Mouse (Mus musculus): ENCODE data around the gene Krtap3-2. TPM values are rescaled to one million over a fixed set of nuclear protein-coding genes. Genes with fewer than 3 reads are reported as not detected.

The Krtap3-2 gene
- polyA plus RNA-seq, 3 experiments from 2014 or later = not detected

Other genes starting within 250 kb of the Krtap3-2 start
- gene Krt25, start 233.9 kb downstream of the Krtap3-2 start, polyA plus RNA-seq (2017; shearing (Covaris generic)) = not detected
- gene Krt26, start 218.9 kb downstream of the Krtap3-2 start, polyA plus RNA-seq (2017; shearing (Covaris generic)) = not detected
- gene Krt27, start 205.7 kb downstream of the Krtap3-2 start, polyA plus RNA-seq (2017; shearing (Covaris generic)) = not detected
- not detected for gene Krt28, start 181.9 kb downstream of the Krtap3-2 start, polyA plus RNA-seq (2017; shearing (Covaris generic))
- 10 to 100 TPM in 1 of 3 experiments, 1 to 10 TPM in 2; 4.5 to 13.5 (median 7.3) TPM for gene Krt10, start 167.5 kb downstream of the Krtap3-2 start, polyA plus RNA-seq (2017; shearing (Covaris generic))
- not detected for gene Krt12, start 134.6 kb downstream of the Krtap3-2 start, polyA plus RNA-seq (2017; shearing (Covaris generic))
- not detected for gene Krt20, start 118.7 kb downstream of the Krtap3-2 start, polyA plus RNA-seq (2017; shearing (Covaris generic))
- gene Krt23, start 63.7 kb downstream of the Krtap3-2 start, polyA plus RNA-seq (2017; shearing (Covaris generic)) = not detected
- not detected for gene Krt39, start 35.5 kb downstream of the Krtap3-2 start, polyA plus RNA-seq (2017; shearing (Covaris generic))
- gene Krt40, start 13.7 kb downstream of the Krtap3-2 start, polyA plus RNA-seq (2017; shearing (Covaris generic)) = not detected
- not detected for gene Krtap3-3, start 6.0 kb downstream of the Krtap3-2 start, polyA plus RNA-seq (2017; shearing (Covaris generic))
- gene Gm11939, start 2.6 kb upstream of the Krtap3-2 start, polyA plus RNA-seq (2017; shearing (Covaris generic)) = not detected
- gene Krtap3-1, start 9.8 kb upstream of the Krtap3-2 start, polyA plus RNA-seq (2017; shearing (Covaris generic)) = not detected
- not detected for gene Krtap1-5, start 24.2 kb upstream of the Krtap3-2 start, polyA plus RNA-seq (2017; shearing (Covaris generic))
- not detected for gene Krtap1-4, start 26.8 kb upstream of the Krtap3-2 start, polyA plus RNA-seq (2017; shearing (Covaris generic))
- not detected for gene Krtap1-3, start 34.5 kb upstream of the Krtap3-2 start, polyA plus RNA-seq (2017; shearing (Covaris generic))
- gene Krtap9-3, start 41.3 kb upstream of the Krtap3-2 start, polyA plus RNA-seq (2017; shearing (Covaris generic)) = not detected
- gene Gm11938, start 46.5 kb upstream of the Krtap3-2 start, polyA plus RNA-seq (2017; shearing (Covaris generic)) = not detected
- not detected for gene Gm11937, start 53.3 kb upstream of the Krtap3-2 start, polyA plus RNA-seq (2017; shearing (Covaris generic))
- gene Krtap2-4, start 58.0 kb upstream of the Krtap3-2 start, polyA plus RNA-seq (2017; shearing (Covaris generic)) = not detected
- gene Gm11562, start 63.6 kb upstream of the Krtap3-2 start, polyA plus RNA-seq (2017; shearing (Covaris generic)) = not detected
- not detected for gene Krtap4-1, start 71.4 kb upstream of the Krtap3-2 start, polyA plus RNA-seq (2017; shearing (Covaris generic))
- not detected for gene Krtap4-2, start 78.2 kb upstream of the Krtap3-2 start, polyA plus RNA-seq (2017; shearing (Covaris generic))
- gene Krtap4-7, start 87.2 kb upstream of the Krtap3-2 start, polyA plus RNA-seq (2017; shearing (Covaris generic)) = not detected
- not detected for gene Gm11555, start 93.4 kb upstream of the Krtap3-2 start, polyA plus RNA-seq (2017; shearing (Covaris generic))
- gene Gm11563, start 102.1 kb upstream of the Krtap3-2 start, polyA plus RNA-seq (2017; shearing (Covaris generic)) = not detected
- not detected for gene Krtap4-6, start 109.1 kb upstream of the Krtap3-2 start, polyA plus RNA-seq (2017; shearing (Covaris generic))
- not detected for gene Gm14190, start 133.9 kb upstream of the Krtap3-2 start, polyA plus RNA-seq (2017; shearing (Covaris generic))
- not detected for gene Gm14180, start 177.4 kb upstream of the Krtap3-2 start, polyA plus RNA-seq (2017; shearing (Covaris generic))
- gene Gm11595, start 216.1 kb upstream of the Krtap3-2 start, polyA plus RNA-seq (2017; shearing (Covaris generic)) = not detected
- gene Krtap4-8, start 223.9 kb upstream of the Krtap3-2 start, polyA plus RNA-seq (2017; shearing (Covaris generic)) = not detected
- gene Krtap4-9, start 228.3 kb upstream of the Krtap3-2 start, polyA plus RNA-seq (2017; shearing (Covaris generic)) = not detected
- not detected for gene Gm11596, start 236.6 kb upstream of the Krtap3-2 start, polyA plus RNA-seq (2017; shearing (Covaris generic))
- gene Gm11569, start 242.1 kb upstream of the Krtap3-2 start, polyA plus RNA-seq (2017; shearing (Covaris generic)) = not detected
- gene Gm11554, start 247.6 kb upstream of the Krtap3-2 start, polyA plus RNA-seq (2017; shearing (Covaris generic)) = not detected